Comparison of ENCODE assay signal across 9 mouse cellular contexts in the genomic region with DNA sequence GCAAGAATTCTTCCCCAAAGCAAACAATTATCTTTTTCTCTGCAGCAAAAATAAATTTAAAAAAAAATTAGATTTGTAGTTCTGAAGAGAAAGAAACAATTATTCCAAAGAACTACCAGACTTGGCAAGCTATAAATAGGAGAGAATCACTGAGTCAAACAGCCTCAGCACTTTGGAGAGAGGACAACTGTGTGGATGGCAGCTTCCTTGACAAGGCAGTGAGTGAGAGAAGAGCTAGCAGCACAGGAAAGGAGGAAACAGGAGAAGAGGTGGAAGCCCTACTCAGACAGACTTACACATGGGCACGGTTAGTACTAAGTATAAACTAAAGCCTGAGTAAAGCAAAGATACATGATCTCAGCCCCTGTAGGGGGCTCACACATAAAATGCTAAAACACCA.
"Had no signal": no experiment of that assay in that cellular context is flagged by ENCODE, and none has a peak within 500 bp of the region (broad histone marks: within the 10 kb centered on the region; RNA-seq: fewer than 3 reads in every experiment).

No protein-coding gene starts in this region.

- H3K27me3 ChIP-seq: liver, embryonic 15.5 days; midbrain, embryonic 13.5 days had no signal

- H3K4me3 ChIP-seq: limb, embryonic 10.5 days; liver, embryonic 15.5 days; midbrain, embryonic 13.5 days had no signal

- H3K36me3 ChIP-seq: limb, embryonic 10.5 days; liver, embryonic 15.5 days; midbrain, embryonic 13.5 days had no signal

- DNase-seq: kidney, postnatal 25 days; lung, adult 2 months; lung, postnatal 36 days; right cerebral cortex, postnatal 14 days had no signal

- H3K4me2 ChIP-seq: liver, embryonic 11.5 days; liver, embryonic 15.5 days; midbrain, embryonic 13.5 days had no signal

- H3K4me1 ChIP-seq: limb, embryonic 10.5 days; liver, embryonic 15.5 days; midbrain, embryonic 13.5 days had no signal

- ATAC-seq: lung, postnatal 0 days; midbrain, embryonic 13.5 days had no signal

- H3K27ac ChIP-seq: limb, embryonic 10.5 days; liver, embryonic 15.5 days; midbrain, embryonic 13.5 days had no signal

- H3K9ac ChIP-seq: liver, embryonic 15.5 days; midbrain, embryonic 13.5 days had no signal

- H3K9me3 ChIP-seq: limb, embryonic 10.5 days; liver, embryonic 15.5 days; midbrain, embryonic 13.5 days had no signal
